Mouse (Mus musculus) liver, embryonic 13.5 days (tissue): ENCODE data around the gene Myadm. TPM values are rescaled to one million over a fixed set of nuclear protein-coding genes. Genes with fewer than 3 reads are reported as not detected.
A peak's percentile ranks its signal among the peaks of the same experiment; 100 is the strongest.

Experiments used
- ATAC-seq: fragments of 200-750 bp; cut with Nextera tagmentation; 2 replicates; pipeline ENCODE4 v1.8.0; 2017; ENCODE audit warnings: low read depth, mild to moderate bottlenecking, moderate number of reproducible peaks, moderate library complexity
- DNase-seq: peaks from one replicate; pipeline ENCODE4 v3.0.0; 2022
- H3K27ac ChIP-seq: fragments of 300-500 bp; sonication (generic); 2 replicates; pipeline ENCODE4 v1.5.1; 2015; ENCODE audit warnings: moderate library complexity, mild to moderate bottlenecking, inconsistent platforms
- H3K27me3 ChIP-seq: fragments of 300-500 bp; sonication (generic); 2 replicates; pipeline ENCODE4 v1.6.1; 2015; ENCODE audit warnings: mild to moderate bottlenecking, inconsistent platforms
- H3K36me3 ChIP-seq: fragments of 300-500 bp; sonication (generic); 2 replicates; pipeline ENCODE4 v1.6.1; 2015; ENCODE audit warnings: mild to moderate bottlenecking, inconsistent platforms
- H3K4me1 ChIP-seq: fragments of 300-500 bp; sonication (generic); replicated peaks from 2 replicates; pipeline ENCODE4 v1.6.1; 2015; ENCODE audit warnings: inconsistent platforms
- H3K4me2 ChIP-seq: fragments of 300-500 bp; sonication (generic); 2 replicates; pipeline ENCODE4 v1.6.1; 2015; ENCODE audit warnings: inconsistent platforms, mild to moderate bottlenecking, moderate library complexity
- H3K4me3 ChIP-seq: fragments of 300-500 bp; sonication (generic); replicated peaks from 2 replicates; pipeline ENCODE4 v1.5.1; 2015; ENCODE audit warnings: mild to moderate bottlenecking, inconsistent platforms
- H3K9ac ChIP-seq: fragments of 300-500 bp; sonication (generic); 2 replicates; pipeline ENCODE4 v1.6.1; 2015; ENCODE audit warnings: mild to moderate bottlenecking, inconsistent platforms
- H3K9me3 ChIP-seq: fragments of 300-500 bp; sonication (generic); replicated peaks from 2 replicates; pipeline ENCODE4 v1.6.1; 2016; ENCODE audit warnings: inconsistent platforms
- WGBS: fragments of 180-500 bp; shearing (Covaris S2); methylation state at CpG from one replicate; pipeline ENCODE4 v1.1.7; 2015; ENCODE audit not compliant: insufficient replicate concordance; 5-methylcytosine and 5-hydroxymethylcytosine counted together
- polyA plus RNA-seq: library from polyadenylated mRNA; unstranded; fragments of >200 nt; fragmentation: Nextera tagmentation; extraction: Ambion mirVana; gene quantifications from 2 replicates; pipeline ENCODE4 v1.2.1, GENCODE M21; 2015

Myadm gene
- polyA plus RNA-seq, 1 experiment from 2014 or later: 13.5 TPM

DNA sequence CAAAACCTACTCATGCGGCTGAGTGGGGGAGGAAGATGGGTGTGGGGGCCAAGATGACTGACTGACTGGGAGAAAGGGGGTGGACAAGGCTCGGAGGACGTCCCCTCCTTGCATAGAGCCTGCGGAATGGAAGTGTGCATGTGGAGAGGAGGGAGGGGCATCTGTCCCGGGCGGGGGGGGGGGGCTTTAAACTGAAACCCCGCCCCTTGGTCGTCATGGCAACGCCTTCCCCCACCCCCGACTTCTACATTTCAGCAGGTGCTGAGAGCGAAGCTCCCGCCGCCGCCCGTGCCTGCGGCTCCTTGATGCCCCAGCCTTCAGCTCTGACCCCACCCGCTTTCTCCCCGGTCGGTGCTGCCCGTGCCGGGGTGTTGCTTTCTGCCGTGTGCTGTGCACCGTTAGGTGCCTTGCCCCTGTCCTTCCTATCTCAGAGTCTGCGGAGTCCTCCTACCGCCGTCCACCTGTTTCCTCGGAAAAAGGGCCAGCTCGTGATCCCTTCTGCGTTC, 14.4 kb downstream of the Myadm start:
- Histone ChIP-seq H3K9ac (no peak overlapping the region), H3K27me3 (peaks cover 74% of the 10 kb centered on the region), H3K4me2 (peak overlapping the region; percentile 50), H3K4me3 (peak overlapping the region; percentile 28), H3K27ac (no peak overlapping the region), H3K4me1 (peaks cover 10% of the 10 kb centered on the region), H3K9me3 (no peaks in the 10 kb centered on the region), H3K36me3 (peaks cover 5% of the 10 kb centered on the region; the same call in 1 of the 2 replicates)
- no peak for DNase-seq
- under 1% methylated on average over 26 of the region's 29 CpGs for WGBS
- ATAC-seq: peak; percentile 38; the same call in 1 of the 2 replicates

DNA sequence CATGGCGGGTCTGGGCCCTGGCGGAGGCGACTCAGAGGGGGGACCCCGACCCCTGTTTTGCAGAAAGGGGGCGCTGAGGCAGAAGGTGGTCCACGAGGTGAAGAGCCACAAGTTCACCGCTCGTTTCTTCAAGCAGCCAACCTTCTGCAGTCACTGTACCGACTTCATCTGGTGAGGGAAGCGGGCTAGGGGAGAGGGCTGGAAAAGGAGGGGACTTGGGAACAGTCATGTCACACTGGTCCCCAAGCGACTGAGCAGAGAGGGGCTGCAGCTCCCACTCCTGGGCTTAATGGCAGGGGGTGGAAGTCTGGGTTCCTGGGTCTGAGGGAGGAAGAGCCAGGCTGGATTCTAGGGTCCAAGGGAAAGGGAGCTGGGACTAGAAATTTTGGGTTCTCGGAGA, 14.9 kb downstream of the Myadm start:
- Histone ChIP-seq H3K9ac (no peak overlapping the region), H3K27me3 (peaks cover 74% of the 10 kb centered on the region), H3K4me1 (peaks cover 10% of the 10 kb centered on the region), H3K36me3 (peaks cover 3% of the 10 kb centered on the region; the same call in 1 of the 2 replicates), H3K4me2 (peak overlapping the region; percentile 50), H3K9me3 (no peaks in the 10 kb centered on the region), H3K27ac (no peak overlapping the region), H3K4me3 (peak overlapping the region; percentile 28)
- 7% methylated on average over 12 of the region's 12 CpGs for WGBS
- DNase-seq (no peak), ATAC-seq (no peak)

DNA sequence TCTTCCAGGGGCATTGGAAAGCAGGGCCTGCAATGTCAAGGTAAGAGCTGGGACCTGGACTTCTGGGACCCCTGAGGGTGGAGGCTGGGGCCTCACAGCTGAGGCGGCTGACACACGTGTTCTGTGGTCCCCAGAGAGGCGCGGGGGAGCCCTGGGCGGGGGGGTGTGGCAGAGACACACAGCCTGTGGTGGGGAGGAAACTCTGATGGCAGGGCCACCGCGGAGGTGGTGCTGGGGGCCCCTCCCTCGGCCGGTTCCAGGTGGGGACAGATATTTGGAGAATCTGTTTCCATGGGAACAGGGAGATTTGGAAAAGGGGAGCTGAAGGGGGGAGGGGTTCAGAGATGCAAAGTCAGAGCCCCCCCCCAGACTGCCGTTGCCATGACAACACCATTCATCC, 15.4 kb downstream of the Myadm start:
- H3K4me3 ChIP-seq: no peak overlapping the region
- H3K27me3 ChIP-seq: peaks cover 74% of the 10 kb centered on the region
- WGBS: 6% methylated on average over 10 of the region's 10 CpGs

DNA sequence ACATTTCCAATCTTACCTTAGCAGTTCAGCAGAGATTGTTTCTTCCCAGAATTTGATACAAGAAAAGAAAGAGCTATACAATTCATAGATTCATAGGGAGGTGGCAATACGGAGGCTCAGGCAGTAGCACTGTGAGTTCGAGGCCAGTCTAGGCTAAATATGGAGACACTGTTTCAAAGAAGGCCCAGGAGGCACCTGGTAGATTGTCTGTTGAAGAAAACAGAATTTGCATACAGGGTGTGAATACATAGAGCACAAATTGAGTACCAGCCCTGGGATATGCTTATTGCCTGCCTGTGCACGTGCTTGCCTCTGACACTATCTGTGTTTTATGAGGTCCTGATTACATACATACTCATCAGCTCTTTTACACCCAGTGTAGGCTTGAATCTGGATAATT, 17.5 kb downstream of the Myadm start:
- no peak for ATAC-seq
- no peak overlapping the region for H3K4me3 ChIP-seq
- peaks cover 58% of the 10 kb centered on the region for H3K27me3 ChIP-seq
- H3K4me2 ChIP-seq: no peak overlapping the region
- peaks cover 10% of the 10 kb centered on the region for H3K4me1 ChIP-seq
- 44% methylated on average over 3 of the region's 3 CpGs for WGBS
- no peak overlapping the region for H3K27ac ChIP-seq
- no peak for DNase-seq
- no peaks in the 10 kb centered on the region for H3K9me3 ChIP-seq
- no peak overlapping the region for H3K9ac ChIP-seq
- no peaks in the 10 kb centered on the region for H3K36me3 ChIP-seq

More for the DNA sequence above, 15.4 kb downstream of the Myadm start:
- DNase-seq: no peak
- Histone ChIP-seq H3K4me1 (peaks cover 10% of the 10 kb centered on the region), H3K9me3 (no peaks in the 10 kb centered on the region), H3K36me3 (peaks cover 3% of the 10 kb centered on the region; the same call in 1 of the 2 replicates), H3K4me2 (no peak overlapping the region), H3K9ac (no peak overlapping the region), H3K27ac (no peak overlapping the region)
- no peak for ATAC-seq

DNA sequence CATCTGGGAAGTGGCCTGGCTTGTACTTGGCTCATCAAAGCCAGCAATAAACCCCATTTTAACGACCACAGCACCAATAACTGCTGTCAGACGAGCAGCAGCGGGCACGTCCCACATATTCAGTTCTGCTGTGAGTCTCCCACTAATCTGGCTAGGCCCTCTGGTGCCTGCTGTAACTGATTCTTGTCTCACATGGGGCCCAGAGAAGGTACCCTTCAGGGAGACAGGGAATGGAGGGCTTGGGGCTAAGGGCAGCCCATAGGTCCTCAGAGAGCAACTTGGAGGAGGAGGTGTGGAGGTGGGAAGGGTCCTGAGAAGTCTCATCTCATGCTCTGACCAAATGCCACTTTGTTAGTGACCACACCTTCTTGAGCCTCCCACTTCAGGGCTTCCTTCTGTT, 19.8 kb downstream of the Myadm start:
- H3K27ac ChIP-seq: no peak overlapping the region
- no peaks in the 10 kb centered on the region for H3K9me3 ChIP-seq
- no peak overlapping the region for H3K4me2 ChIP-seq
- WGBS: 43% methylated on average over 4 of the region's 4 CpGs
- no peak overlapping the region for H3K9ac ChIP-seq
- peaks cover 36% of the 10 kb centered on the region for H3K27me3 ChIP-seq
- DNase-seq: no peak
- no peaks in the 10 kb centered on the region for H3K36me3 ChIP-seq
- H3K4me1 ChIP-seq: peaks cover under 1% of the 10 kb centered on the region
- no peak overlapping the region for H3K4me3 ChIP-seq
- ATAC-seq: no peak

DNA sequence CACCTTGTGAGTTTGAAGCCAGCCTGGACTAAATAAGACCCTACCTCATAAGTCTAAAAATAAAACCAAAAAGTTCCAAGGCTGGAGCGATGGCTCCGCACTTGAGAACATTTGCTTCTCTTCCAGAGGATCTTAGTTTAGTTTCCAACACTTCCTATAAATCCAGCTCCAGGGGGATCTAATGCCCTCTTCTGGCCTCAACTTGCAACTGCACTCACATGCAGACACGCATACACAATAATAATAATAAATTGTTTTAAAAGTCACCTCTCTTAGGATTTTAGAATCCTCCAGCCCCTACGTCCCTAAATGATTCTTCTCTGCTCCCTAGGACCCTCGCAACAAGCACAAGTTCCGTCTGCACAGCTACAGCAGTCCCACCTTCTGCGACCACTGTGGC, 21.4 kb downstream of the Myadm start:
- H3K4me1 ChIP-seq: no peaks in the 10 kb centered on the region
- H3K36me3 ChIP-seq: no peaks in the 10 kb centered on the region
- H3K4me2 ChIP-seq: no peak overlapping the region
- ATAC-seq: no peak
- WGBS: 78% methylated on average over 7 of the region's 7 CpGs
- H3K9ac ChIP-seq: no peak overlapping the region
- H3K4me3 ChIP-seq: no peak overlapping the region
- H3K27ac ChIP-seq: no peak overlapping the region
- no peaks in the 10 kb centered on the region for H3K9me3 ChIP-seq
- no peak for DNase-seq
- H3K27me3 ChIP-seq: peaks cover 20% of the 10 kb centered on the region

DNA sequence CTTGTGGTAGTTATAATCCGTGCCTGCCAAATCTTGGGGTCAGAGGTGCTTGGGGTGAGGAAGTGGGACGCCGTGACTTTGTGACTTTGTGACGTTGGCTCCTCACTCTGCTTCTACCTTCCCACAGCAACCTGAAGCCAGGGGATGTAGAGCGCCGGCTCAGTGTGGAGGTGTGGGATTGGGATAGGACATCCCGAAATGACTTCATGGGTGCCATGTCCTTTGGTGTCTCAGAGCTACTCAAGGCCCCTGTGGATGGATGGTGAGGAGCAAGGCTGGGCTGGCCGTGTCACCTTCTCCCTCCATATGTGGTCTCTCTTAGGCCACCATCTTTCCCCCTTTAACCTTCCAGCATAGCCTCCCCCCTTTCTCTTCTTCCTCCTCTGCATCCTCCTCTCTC, 24.7 kb downstream of the Myadm start:
- H3K9me3 ChIP-seq: no peaks in the 10 kb centered on the region
- no peaks in the 10 kb centered on the region for H3K4me1 ChIP-seq
- H3K9ac ChIP-seq: no peak overlapping the region
- H3K4me2 ChIP-seq: no peak overlapping the region
- no peak overlapping the region for H3K27ac ChIP-seq
- DNase-seq (no peak), ATAC-seq (no peak)
- H3K36me3 ChIP-seq: no peaks in the 10 kb centered on the region
- no peaks in the 10 kb centered on the region for H3K27me3 ChIP-seq
- WGBS: 62% methylated on average over 8 of the region's 8 CpGs
- H3K4me3 ChIP-seq: no peak overlapping the region

DNA sequence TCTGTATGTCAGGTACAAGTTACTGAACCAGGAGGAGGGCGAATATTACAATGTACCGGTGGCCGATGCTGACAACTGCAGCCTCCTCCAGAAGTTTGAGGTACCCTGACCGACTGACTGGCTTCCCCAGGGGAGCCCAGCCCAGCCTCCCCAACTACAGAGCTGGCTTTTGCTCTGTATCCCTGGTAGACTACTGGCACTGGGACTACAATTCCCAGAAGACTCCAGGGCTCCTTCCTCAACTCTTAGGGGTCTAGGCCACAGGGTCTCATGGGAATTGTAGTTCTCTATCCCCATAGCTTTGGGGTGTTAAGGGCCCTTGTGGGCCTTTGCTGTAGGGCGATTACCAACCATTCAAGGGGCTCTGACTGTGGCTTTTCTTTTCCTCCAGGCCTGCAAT, 25.2 kb downstream of the Myadm start:
- Histone ChIP-seq H3K4me3 (no peak overlapping the region), H3K27ac (no peak overlapping the region), H3K27me3 (no peaks in the 10 kb centered on the region), H3K9ac (no peak overlapping the region), H3K4me1 (no peaks in the 10 kb centered on the region), H3K9me3 (no peaks in the 10 kb centered on the region), H3K36me3 (no peaks in the 10 kb centered on the region), H3K4me2 (no peak overlapping the region)
- WGBS: 47% methylated on average over 5 of the region's 5 CpGs
- ATAC-seq (no peak), DNase-seq (no peak)

DNA sequence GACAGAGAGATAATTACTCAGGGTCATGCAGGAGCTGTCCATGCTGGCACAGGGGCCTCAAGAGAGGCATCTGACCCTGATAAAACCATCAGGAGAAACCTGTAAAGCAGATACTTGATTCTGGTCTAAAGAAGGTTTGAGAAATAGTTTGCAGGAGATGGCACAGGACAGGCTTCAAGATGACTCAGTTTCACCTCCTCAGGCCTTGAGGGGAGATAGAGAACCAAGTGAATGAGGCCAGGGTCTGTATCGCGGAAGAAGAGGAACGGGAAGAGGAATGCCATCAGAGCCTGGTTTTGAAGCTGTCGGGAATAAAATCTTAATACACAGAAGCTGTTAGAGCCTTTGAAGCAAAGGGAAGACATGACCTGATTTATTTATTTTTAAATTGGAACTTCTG, 28.8 kb downstream of the Myadm start:
- ATAC-seq (no peak), DNase-seq (no peak)
- no peaks in the 10 kb centered on the region for H3K4me1 ChIP-seq
- H3K4me2 ChIP-seq: no peak overlapping the region
- H3K27me3 ChIP-seq: no peaks in the 10 kb centered on the region
- H3K27ac ChIP-seq: no peak overlapping the region
- H3K36me3 ChIP-seq: no peaks in the 10 kb centered on the region
- 41% methylated on average over 4 of the region's 4 CpGs for WGBS
- no peak overlapping the region for H3K4me3 ChIP-seq
- H3K9ac ChIP-seq: no peak overlapping the region
- no peaks in the 10 kb centered on the region for H3K9me3 ChIP-seq

DNA sequence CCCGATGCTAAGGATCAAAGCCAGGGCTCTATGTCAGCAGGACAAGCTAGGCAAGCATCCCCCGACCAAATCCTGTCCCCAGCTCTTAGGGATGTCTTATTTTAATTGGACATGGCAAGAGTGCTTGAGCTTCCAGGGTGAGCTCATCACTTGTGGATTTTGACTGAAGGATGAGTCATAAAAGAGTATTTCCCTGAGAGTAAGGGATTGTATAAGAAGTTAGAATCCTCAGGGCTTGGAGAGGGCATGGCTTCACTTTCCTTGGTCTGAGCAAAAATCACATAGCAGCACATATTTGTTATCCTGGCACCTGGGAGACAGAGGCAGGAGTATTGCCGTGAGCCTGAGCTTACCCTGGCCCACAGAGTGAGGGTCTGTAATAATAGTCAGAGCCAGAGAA, 32.0 kb downstream of the Myadm start:
- H3K9ac ChIP-seq: no peak overlapping the region
- H3K4me3 ChIP-seq: no peak overlapping the region
- WGBS: 47% methylated on average over 3 of the region's 3 CpGs
- H3K4me2 ChIP-seq: no peak overlapping the region
- no peaks in the 10 kb centered on the region for H3K9me3 ChIP-seq
- H3K27me3 ChIP-seq: no peaks in the 10 kb centered on the region
- no peaks in the 10 kb centered on the region for H3K4me1 ChIP-seq
- no peak for DNase-seq
- H3K27ac ChIP-seq: no peak overlapping the region
- no peak for ATAC-seq
- no peaks in the 10 kb centered on the region for H3K36me3 ChIP-seq

DNA sequence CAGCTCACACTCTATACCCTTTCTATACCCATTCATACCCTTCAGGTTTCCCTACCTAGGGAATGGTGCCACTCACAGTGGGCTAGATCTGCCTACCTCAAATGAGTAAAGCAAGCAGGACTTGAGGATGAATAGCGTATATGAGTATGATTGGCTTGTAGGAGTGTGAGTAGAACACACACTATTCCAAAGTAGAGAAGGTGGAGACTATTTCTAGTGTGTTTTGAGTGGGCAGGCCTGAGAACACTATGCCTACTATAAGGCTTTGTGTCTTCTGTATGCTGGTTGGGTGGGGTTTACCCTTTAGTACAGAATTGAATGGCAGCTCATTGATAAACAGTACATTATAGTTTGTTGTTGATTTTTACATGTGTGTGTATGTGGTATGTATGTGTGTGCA, 34.9 kb downstream of the Myadm start:
- H3K4me2 ChIP-seq: no peak overlapping the region
- no peaks in the 10 kb centered on the region for H3K9me3 ChIP-seq
- no peak overlapping the region for H3K9ac ChIP-seq
- no peaks in the 10 kb centered on the region for H3K4me1 ChIP-seq
- ATAC-seq (no peak), DNase-seq (no peak)
- H3K4me3 ChIP-seq: no peak overlapping the region
- no peak overlapping the region for H3K27ac ChIP-seq
- no peaks in the 10 kb centered on the region for H3K27me3 ChIP-seq
- WGBS: 62% methylated on average over 1 of the region's 1 CpGs
- no peaks in the 10 kb centered on the region for H3K36me3 ChIP-seq

DNA sequence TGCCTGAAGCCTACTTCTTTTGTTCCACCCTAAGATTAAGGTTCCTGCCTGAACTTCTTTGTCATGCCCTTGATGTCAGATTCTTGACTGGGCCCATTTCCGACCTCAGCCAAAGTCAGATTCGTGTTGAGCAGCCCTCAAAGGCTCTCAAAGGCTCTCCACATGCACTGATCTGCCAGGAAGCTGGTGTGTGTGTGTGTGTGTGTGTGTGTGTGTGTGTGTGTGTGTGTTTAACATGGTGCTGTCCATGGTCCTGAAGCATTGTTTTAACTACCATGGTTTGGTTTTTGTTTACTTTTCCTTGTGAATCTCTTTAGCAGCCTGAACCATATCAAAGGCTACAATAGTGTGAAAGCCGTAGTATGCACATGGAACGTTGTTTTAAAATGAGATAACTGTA, 39.1 kb downstream of the Myadm start:
- WGBS: 47% methylated on average over 4 of the region's 4 CpGs
- H3K27ac ChIP-seq: no peak overlapping the region
- no peaks in the 10 kb centered on the region for H3K36me3 ChIP-seq
- no peaks in the 10 kb centered on the region for H3K9me3 ChIP-seq
- ATAC-seq: no peak
- no peak for DNase-seq
- H3K9ac ChIP-seq: no peak overlapping the region
- H3K27me3 ChIP-seq: peaks cover 29% of the 10 kb centered on the region
- no peak overlapping the region for H3K4me2 ChIP-seq
- H3K4me3 ChIP-seq: no peak overlapping the region
- no peaks in the 10 kb centered on the region for H3K4me1 ChIP-seq
